Mouse (Mus musculus) heart, adult 2 months (tissue): Measurements from ENCODE around the gene Ctse.

ENCODE experiments used
- CTCF ChIP-seq: fragments of 200-600 bp; IDR thresholded peaks from 2 replicates; pipeline ENCODE4 v1.8.1; 2022; ENCODE audit warnings: antibody characterized with exemption, mild to moderate bottlenecking, moderate library complexity
- POLR2A ChIP-seq: fragments of 200-500 bp; IDR thresholded peaks from 2 replicates; pipeline ENCODE4 v1.6.1; 2011; ENCODE audit warnings: mild to moderate bottlenecking, low read depth, low read length, control low read depth; ENCODE audit not compliant: insufficient read depth

DNA sequence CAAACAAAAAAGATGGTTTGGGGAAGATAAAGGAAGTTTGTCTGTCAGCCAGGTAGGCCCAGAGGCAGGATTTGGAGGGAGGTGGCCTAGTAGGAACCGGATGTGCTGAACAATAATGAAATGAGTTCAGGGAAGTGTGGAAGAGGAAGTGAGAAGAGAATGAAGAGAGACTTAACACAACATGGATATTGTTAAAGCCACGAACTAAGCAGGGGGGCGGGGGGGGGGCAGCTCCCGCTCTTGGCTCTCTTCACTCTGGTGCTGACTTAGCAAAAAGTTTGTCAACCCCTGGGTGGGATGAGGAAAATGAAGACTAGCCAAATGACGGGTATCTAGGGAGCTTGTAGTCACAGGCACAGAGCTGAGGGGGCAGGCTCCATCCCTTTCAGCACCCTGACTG, 62.3 kb downstream of the Ctse start:
- TF ChIP-seq CTCF (no peak), POLR2A (no peak)
